Mouse (Mus musculus) liver, postnatal 0 days (tissue): ENCODE measurements around the gene Iqcd. TPM values are rescaled to one million over a fixed set of nuclear protein-coding genes. Genes with fewer than 3 reads are reported as not detected.

Experiments
- ATAC-seq: fragments of 200-750 bp; cut with Nextera tagmentation; 2 replicates; pipeline ENCODE4 v1.8.0; 2017; ENCODE audit warnings: mild to moderate bottlenecking, moderate library complexity
- DNase-seq: peaks from one replicate; pipeline ENCODE4 v3.0.0-alpha.2; 2016
- H3K27ac ChIP-seq: fragments of 300-500 bp; sonication (generic); 2 replicates; pipeline ENCODE4 v1.5.1; 2014; ENCODE audit warnings: antibody characterized with exemption, moderate library complexity, mild to moderate bottlenecking, low read depth
- H3K27me3 ChIP-seq: fragments of 300-500 bp; sonication (generic); 2 replicates; pipeline ENCODE4 v1.6.1; 2014; ENCODE audit warnings: low read length, control low read depth, mixed read lengths; ENCODE audit not compliant: insufficient read depth
- H3K36me3 ChIP-seq: fragments of 300-500 bp; sonication (generic); replicated peaks from 2 replicates; pipeline ENCODE4 v1.6.1; 2014; ENCODE audit warnings: mild to moderate bottlenecking, control low read depth, low read length, moderate library complexity, mixed read lengths; ENCODE audit not compliant: insufficient read depth
- H3K4me1 ChIP-seq: fragments of 300-500 bp; sonication (generic); 2 replicates; pipeline ENCODE4 v1.6.1; 2014; ENCODE audit warnings: antibody characterized with exemption, mild to moderate bottlenecking, control low read depth; ENCODE audit not compliant: insufficient read depth
- H3K4me2 ChIP-seq: fragments of 300-500 bp; sonication (generic); 2 replicates; pipeline ENCODE4 v1.6.1; 2014; ENCODE audit warnings: low read depth, mild to moderate bottlenecking, low read length, moderate library complexity, mixed read lengths
- H3K4me3 ChIP-seq: fragments of 300-500 bp; sonication (generic); 2 replicates; pipeline ENCODE4 v1.5.1; 2014; ENCODE audit warnings: low read depth, low read length
- H3K9ac ChIP-seq: fragments of 300-500 bp; sonication (generic); replicated peaks from 2 replicates; pipeline ENCODE4 v1.6.1; 2014; ENCODE audit warnings: mild to moderate bottlenecking, moderate library complexity
- H3K9me3 ChIP-seq: fragments of 300-500 bp; sonication (generic); 2 replicates; pipeline ENCODE4 v1.6.1; 2016; ENCODE audit warnings: mild to moderate bottlenecking, control low read depth, low read length, mixed read lengths
- CTCF ChIP-seq: sonication (generic); IDR thresholded peaks from 2 replicates; pipeline ENCODE4 v1.5.1; 2016; ENCODE audit warnings: antibody characterized with exemption, low read depth
- EP300 ChIP-seq: IDR thresholded peaks from 2 replicates; pipeline ENCODE4 v1.6.1; 2016; ENCODE audit warnings: antibody characterized with exemption, low read depth, mild to moderate bottlenecking
- WGBS: fragments of 180-500 bp; shearing (Covaris S2); extraction: QIAGEN DNeasy Blood & Tissue Kit; methylation state at CpG from one replicate; pipeline ENCODE4 v1.1.7; 2014; ENCODE audit not compliant: insufficient replicate concordance; 5-methylcytosine and 5-hydroxymethylcytosine counted together
- polyA plus RNA-seq: library from polyadenylated mRNA; unstranded; fragments of >200 nt; fragmentation: Nextera tagmentation; extraction: Ambion mirVana; gene quantifications from 2 replicates; pipeline ENCODE4 v1.2.1, GENCODE M21; 2015

The Iqcd gene
- polyA plus RNA-seq, 1 experiment from 2014 or later, result 0.75 TPM

DNA sequence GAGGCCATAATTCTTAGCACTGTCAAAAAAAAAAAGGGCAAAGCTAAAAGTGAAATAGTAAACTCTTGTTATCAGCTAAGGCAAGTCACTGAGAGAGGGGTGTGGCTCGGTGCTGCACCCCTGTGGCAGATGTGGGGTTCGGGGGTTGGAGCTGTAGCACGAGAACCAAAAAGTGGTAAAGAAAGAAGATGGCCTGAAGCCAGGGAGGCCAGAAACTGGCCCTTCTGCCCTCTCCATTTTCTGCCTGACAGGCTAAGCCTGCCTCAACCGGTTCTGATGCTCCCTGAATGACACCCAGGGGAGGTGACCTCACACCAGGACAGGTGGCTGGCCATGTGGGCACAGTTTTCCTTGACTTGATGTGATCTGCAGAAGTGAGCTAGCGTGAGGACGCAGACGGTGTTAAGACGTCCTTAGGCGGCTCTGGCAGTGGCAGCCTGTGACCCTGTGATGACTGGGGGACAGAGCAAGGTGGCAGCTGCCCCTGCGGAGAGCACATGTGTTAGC is 10.8 kb upstream of the Iqcd start:
- H3K9ac ChIP-seq, result peak overlapping the region; percentile 58

DNA sequence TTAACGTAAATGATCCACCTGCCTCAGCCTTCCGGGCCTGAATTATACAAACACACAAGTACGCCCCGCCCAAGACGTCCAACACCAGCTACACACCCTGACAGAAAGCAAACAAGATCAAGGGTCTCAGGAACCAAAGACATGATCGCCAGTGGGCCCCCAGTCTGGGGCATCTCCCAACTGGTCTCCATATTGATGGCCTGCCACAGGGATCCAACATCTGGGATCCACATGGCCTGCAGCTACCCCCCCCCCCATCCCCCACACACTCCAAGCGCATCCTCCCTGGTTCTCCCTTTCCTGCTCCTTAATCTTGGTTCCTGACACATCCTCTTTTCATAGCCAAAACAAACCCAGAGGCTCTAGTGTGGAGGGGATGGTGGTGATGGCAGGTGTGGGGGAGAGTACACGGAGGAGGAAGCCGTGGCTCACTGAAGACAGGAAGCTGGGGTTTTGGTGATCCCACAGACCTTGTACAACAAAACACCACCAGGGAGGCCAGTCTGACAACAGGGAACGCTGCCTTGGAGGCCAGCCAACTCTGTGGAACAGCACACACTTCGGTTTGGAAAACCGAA is 10.2 kb upstream of the Iqcd start:
- DNase-seq, result peak; percentile 75

More for the DNA sequence above, 10.8 kb upstream of the Iqcd start:
- peaks cover 34% of the 10 kb centered on the region for H3K36me3 ChIP-seq
- no peaks in the 10 kb centered on the region for H3K27me3 ChIP-seq
- TF ChIP-seq EP300 (peak; percentile 45; the same call in 1 of the 2 replicates), CTCF (peak; percentile 77)
- 30% methylated on average over 10 of the region's 10 CpGs for WGBS
- peak overlapping the region; percentile 13; the same call in 1 of the 2 replicates for H3K4me3 ChIP-seq
- DNase-seq (peak; percentile 71), ATAC-seq (peak; percentile 69)
- peaks cover 50% of the 10 kb centered on the region for H3K4me1 ChIP-seq
- peak overlapping the region; percentile 63 for H3K4me2 ChIP-seq
- peak overlapping the region; percentile 92 for H3K27ac ChIP-seq
- no peaks in the 10 kb centered on the region for H3K9me3 ChIP-seq

DNA sequence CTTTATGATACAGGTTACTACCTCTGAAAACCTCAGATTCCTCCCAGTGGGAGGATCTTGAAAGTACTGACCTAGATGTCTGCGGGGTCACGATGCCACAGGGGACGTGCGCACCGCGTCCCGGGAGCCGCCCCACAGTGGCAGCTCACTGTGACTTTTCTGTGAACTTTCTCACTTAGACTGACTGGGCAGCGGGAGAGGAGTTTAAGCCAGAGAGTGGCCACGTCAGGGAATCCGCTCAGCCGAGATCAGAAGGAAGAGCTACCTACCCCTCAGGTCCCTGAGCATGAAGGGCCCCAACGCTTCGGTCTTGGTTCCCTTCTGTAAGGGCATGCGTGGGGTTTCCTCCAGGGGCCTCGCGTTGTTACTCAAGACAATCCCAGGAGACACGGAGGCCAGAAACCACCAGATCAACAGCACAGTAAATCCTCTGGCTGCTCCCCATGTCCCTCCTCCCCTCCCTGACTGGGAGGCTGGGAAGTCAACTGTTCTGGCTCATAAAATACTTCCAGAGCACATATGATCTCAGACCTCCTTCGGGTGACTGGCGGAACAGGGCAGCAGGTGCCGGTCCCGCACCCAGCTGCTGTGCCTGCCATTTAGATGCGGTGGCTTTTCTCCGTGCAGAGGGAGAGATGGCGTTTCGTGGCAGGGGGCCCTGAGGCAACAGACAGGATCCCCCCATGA is 9.5 kb upstream of the Iqcd start:
- H3K27ac ChIP-seq, result peak overlapping the region; percentile 92
- H3K4me2 ChIP-seq, result peak overlapping the region; percentile 63
- no peaks in the 10 kb centered on the region for H3K27me3 ChIP-seq
- peaks cover 46% of the 10 kb centered on the region for H3K36me3 ChIP-seq
- ATAC-seq (peak; percentile 60), DNase-seq (peak; percentile 55)
- TF ChIP-seq CTCF (no peak), EP300 (no peak)
- 0 out of 2 replicates have a peak overlapping the region, but pooled peaks have one; percentile 10 for H3K4me3 ChIP-seq
- peak overlapping the region; percentile 58 for H3K9ac ChIP-seq
- no peaks in the 10 kb centered on the region for H3K9me3 ChIP-seq
- H3K4me1 ChIP-seq, result peaks cover 50% of the 10 kb centered on the region
- 39% methylated on average over 26 of the region's 26 CpGs for WGBS

More for the DNA sequence above, 10.2 kb upstream of the Iqcd start:
- TF ChIP-seq EP300, result no peak
- TF ChIP-seq CTCF, result no peak
- peak overlapping the region; percentile 92 for H3K27ac ChIP-seq
- H3K4me2 ChIP-seq, result peak overlapping the region; percentile 63
- H3K4me1 ChIP-seq, result peaks cover 50% of the 10 kb centered on the region
- no peaks in the 10 kb centered on the region for H3K27me3 ChIP-seq
- peaks cover 39% of the 10 kb centered on the region for H3K36me3 ChIP-seq
- peak overlapping the region; percentile 58 for H3K9ac ChIP-seq
- 17% methylated on average over 12 of the region's 12 CpGs for WGBS
- H3K4me3 ChIP-seq, result 0 out of 2 replicates have a peak overlapping the region, but pooled peaks have one; percentile 13
- no peaks in the 10 kb centered on the region for H3K9me3 ChIP-seq
- ATAC-seq, result peak; percentile 26

DNA sequence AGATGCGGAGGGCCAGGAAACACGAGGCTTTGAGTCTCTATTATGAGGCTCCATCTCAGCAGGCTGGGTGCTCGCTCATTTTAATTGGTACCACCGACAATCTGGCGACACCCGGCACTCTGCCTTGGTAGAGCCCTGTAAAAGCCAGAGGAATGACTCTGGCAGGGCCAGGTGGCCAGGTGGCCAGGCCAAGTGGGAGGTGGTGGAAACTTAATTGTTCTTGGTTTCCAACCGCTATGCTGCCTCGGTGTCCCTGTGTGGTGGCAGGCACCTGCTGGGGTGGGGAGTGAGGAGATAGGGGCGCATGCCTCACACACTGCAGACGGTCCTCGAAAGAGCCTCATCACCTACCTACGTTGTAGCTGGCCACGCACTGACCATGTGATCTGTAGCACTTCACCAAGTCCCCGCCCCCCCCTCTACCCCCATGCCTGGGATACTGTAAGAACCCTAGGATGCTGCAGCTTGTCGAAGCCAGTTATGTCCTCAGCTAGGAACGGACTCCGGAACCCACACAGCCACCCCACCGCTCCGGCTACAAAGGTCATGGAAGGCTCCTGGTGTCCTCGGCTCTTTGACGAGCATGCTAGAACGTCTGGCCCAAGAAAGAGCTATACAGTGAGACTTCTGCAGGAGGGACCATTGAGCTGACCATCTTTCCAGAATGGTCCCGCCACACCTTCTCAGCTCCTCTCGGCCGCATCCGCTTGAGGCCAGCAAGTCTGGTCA is 8.8 kb upstream of the Iqcd start:
- H3K27me3 ChIP-seq, result no peaks in the 10 kb centered on the region
- no peak for ATAC-seq
- H3K9me3 ChIP-seq, result no peaks in the 10 kb centered on the region
- peaks cover 55% of the 10 kb centered on the region for H3K4me1 ChIP-seq
- peaks cover 47% of the 10 kb centered on the region for H3K36me3 ChIP-seq
- DNase-seq, result no peak
- 85% methylated on average over 26 of the region's 26 CpGs for WGBS
- peak overlapping the region; percentile 63 for H3K4me2 ChIP-seq
- H3K9ac ChIP-seq, result no peak overlapping the region
- H3K27ac ChIP-seq, result peak overlapping the region; percentile 92
- TF ChIP-seq CTCF, result no peak
- no peak overlapping the region for H3K4me3 ChIP-seq

DNA sequence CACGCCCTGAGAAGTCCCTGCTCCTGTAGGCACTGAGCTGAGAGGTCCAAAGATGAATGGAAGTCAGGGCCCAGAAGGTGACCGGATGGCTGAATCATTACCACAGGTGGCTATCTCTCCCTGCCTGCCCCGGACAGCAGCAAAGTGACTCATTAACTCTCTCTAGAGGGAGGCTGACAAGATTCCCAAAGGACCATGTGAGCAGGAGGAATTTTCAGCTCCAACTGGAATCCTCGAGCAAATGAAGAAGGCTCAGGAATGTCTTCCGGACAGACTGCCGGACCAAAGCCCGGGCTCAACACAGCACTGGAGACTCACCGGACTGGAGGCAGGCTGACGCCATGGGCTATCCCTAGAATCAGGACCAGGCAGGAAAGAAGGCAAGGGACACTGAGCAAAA is 6.8 kb upstream of the Iqcd start:
- H3K4me1 ChIP-seq, result peaks cover 62% of the 10 kb centered on the region
- no peaks in the 10 kb centered on the region for H3K9me3 ChIP-seq
- no peak for TF ChIP-seq CTCF
- TF ChIP-seq EP300, result no peak
- H3K27me3 ChIP-seq, result no peaks in the 10 kb centered on the region
- ATAC-seq (no peak), DNase-seq (no peak)
- no peak overlapping the region for H3K4me2 ChIP-seq
- WGBS, result 74% methylated on average over 9 of the region's 9 CpGs
- H3K36me3 ChIP-seq, result peaks cover 49% of the 10 kb centered on the region
- no peak overlapping the region for H3K9ac ChIP-seq
- no peak overlapping the region for H3K4me3 ChIP-seq
- no peak overlapping the region for H3K27ac ChIP-seq

DNA sequence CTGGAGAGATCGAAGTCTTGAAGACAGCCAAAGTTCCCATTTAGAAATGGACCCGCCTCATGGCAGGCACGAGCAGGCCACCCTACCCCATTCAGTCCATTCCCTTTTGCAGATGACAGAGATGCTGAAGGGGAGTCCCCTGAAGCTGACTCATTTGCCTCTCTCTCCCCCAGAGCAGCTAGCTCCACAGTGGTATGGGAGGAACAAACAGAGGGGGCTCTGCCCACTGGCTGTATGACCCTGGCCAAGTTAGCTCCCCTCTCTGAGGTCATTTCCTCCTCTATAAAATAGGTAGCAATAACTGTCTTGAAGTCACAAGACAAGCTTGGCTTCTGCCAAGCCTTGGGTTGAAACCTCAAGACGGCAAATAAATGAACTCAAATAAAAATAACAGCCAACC is 5.3 kb upstream of the Iqcd start:
- Histone ChIP-seq H3K4me1 (peaks cover 56% of the 10 kb centered on the region), H3K27ac (no peak overlapping the region), H3K36me3 (peaks cover 49% of the 10 kb centered on the region), H3K9ac (no peak overlapping the region), H3K27me3 (no peaks in the 10 kb centered on the region), H3K4me2 (no peak overlapping the region), H3K4me3 (no peak overlapping the region), H3K9me3 (no peaks in the 10 kb centered on the region)
- DNase-seq (no peak), ATAC-seq (no peak)
- TF ChIP-seq CTCF, result no peak
- no peak for TF ChIP-seq EP300
- 93% methylated on average over 4 of the region's 4 CpGs for WGBS
